Mouse (Mus musculus) CD4-positive, CD25-positive, alpha-beta regulatory T cell, adult 9 weeks (primary cell): ENCODE data around the gene Vsig8. TPM values are rescaled to one million over a fixed set of nuclear protein-coding genes. Genes with fewer than 3 reads are reported as not detected.

ENCODE experiments used
- polyA plus RNA-seq: library from polyadenylated mRNA; unstranded; fragments of 100-300 nt; shearing (Covaris generic); gene quantifications from one replicate; pipeline ENCODE4 v1.2.1, GENCODE M21; 2017

The Vsig8 gene
- not detected for polyA plus RNA-seq

GRCm38 (mm10) chr1:172555638-172556037, at the start of gene Vsig8:
Gene Vsig8 (plus strand): TSS chr1:172555938.

GRCm38 (mm10) chr1:172520576-172521440, 34.9 kb upstream of the Vsig8 start, which contains the start of gene Cfap45:
Gene Cfap45 (plus strand): TSS chr1:172520801.

GRCm38 (mm10) chr1:172590385-172590784, 34.6 kb downstream of the Vsig8 start, which contains the start of gene Slamf8:
Gene Slamf8 (minus strand): TSS chr1:172590568.

GRCm38 (mm10) chr1:172602326-172602725, 46.6 kb downstream of the Vsig8 start, which contains the start of gene Fcrl6:
Gene Fcrl6 (minus strand): TSS chr1:172602551.

Other genes starting within 250 kb of the Vsig8 start
- gene Kcnj9, start 226.6 kb upstream of the Vsig8 start, polyA plus RNA-seq, result not detected
- not detected for gene Kcnj10, start 214.7 kb upstream of the Vsig8 start, polyA plus RNA-seq
- gene Pigm, start 179.4 kb upstream of the Vsig8 start, polyA plus RNA-seq, result 9.3 TPM
- gene Slamf9, start 80.6 kb upstream of the Vsig8 start, polyA plus RNA-seq, result not detected
- 2.3 TPM for gene Igsf9, start 74.2 kb upstream of the Vsig8 start, polyA plus RNA-seq
- gene Tagln2, start 55.9 kb upstream of the Vsig8 start, polyA plus RNA-seq, result 369 TPM
- 0.37 TPM for gene Cfap45, start 35.1 kb upstream of the Vsig8 start, polyA plus RNA-seq
- 0.16 TPM for gene Slamf8, start 34.6 kb downstream of the Vsig8 start, polyA plus RNA-seq
- gene Fcrl6, start 46.6 kb downstream of the Vsig8 start, polyA plus RNA-seq, result not detected
- 8.1 TPM for gene Dusp23, start 77.0 kb downstream of the Vsig8 start, polyA plus RNA-seq
- gene Crp, start 142.1 kb downstream of the Vsig8 start, polyA plus RNA-seq, result not detected